Mouse (Mus musculus) activated CD4-positive, CD25-positive, alpha-beta regulatory T cell, adult 4 months (primary cell): ENCODE results near the gene Tyw5. TPM values are rescaled to one million over a fixed set of nuclear protein-coding genes. Genes with fewer than 3 reads are reported as not detected.

Source experiments
- ATAC-seq: one replicate; pipeline ENCODE4 v1.8.0; 2017
- polyA plus RNA-seq, 2 experiments: library from polyadenylated mRNA; unstranded; fragments of 100-300 nt; shearing (Covaris generic); gene quantifications; one replicate each; pipeline ENCODE4 v1.2.1; 2017

The Tyw5 gene
- 10 to 100 TPM; 17.0 to 23.4 TPM for polyA plus RNA-seq

DNA sequence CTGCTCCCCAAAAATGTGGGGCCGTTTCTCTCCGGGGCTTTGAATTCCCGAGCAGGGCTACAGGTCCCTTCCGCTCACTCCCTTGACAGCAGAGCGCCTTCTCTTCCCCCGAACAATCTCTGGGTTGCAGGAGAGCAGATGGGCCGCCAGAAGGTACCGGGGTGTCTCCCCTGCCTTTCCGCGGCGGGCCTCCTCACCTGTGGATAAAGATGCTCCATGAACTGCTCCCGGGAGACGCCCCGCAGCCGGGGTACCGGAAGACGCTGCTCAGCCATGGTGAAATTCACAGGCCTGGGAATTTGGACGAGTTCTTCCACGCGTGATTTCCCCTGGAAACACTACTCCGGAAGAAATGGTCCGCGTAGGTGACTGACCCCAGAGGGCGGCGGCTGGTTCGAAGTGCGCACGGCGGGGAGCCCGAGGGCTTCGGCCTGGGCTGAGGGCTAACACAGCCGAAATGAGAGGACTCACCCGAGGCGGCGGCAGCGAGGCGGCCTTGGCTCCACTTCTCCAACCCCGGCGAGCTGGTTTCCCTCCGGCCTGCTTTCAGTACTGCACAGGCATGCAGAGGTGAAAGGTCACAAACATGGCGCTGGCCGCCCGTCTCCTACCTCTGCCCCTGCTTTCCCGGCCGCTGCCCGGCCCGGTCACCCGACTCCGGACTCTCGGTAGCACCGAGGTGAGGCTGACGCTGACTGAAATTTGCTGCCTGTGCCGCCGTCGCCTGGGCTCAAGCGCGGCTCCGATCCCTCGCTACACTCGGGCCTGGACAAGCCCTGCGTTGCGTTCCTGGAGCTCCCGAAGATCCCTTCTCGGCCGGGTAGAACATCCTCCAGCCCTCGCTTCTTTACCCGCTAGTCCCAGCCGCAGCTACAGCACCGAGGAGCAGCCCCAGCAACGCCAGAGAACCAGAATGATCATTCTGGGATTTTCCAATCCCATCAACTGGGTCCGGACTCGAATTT lies at the start of gene Tyw5, which contains the start of gene Maip1:
Tyw5 (minus strand) TSS at position 915 of the 965 bp plus-strand sequence.
Maip1 (plus strand) TSS at position 142 of the 965 bp plus-strand sequence.
- ATAC-seq: peak; percentile 85

DNA sequence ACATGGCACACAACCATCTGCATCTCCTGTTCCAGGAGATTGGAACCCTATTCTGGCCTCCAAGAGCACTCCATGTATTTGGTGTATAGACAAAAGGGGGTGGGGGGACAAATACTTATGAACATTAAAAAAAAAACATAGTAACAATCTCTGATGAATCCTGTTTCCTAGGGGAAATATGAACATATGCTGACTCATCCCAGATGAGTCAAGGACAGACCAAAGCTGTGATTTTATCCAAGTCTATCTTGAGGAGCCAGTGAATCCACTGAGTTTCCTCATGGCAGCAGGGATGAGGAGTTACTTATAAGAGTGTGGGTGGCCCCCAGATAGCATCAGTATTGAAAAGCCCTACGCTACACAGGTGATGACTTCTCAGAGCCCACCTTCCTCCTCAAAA lies 43.3 kb upstream of the Tyw5 start:
- ATAC-seq: no peak

DNA sequence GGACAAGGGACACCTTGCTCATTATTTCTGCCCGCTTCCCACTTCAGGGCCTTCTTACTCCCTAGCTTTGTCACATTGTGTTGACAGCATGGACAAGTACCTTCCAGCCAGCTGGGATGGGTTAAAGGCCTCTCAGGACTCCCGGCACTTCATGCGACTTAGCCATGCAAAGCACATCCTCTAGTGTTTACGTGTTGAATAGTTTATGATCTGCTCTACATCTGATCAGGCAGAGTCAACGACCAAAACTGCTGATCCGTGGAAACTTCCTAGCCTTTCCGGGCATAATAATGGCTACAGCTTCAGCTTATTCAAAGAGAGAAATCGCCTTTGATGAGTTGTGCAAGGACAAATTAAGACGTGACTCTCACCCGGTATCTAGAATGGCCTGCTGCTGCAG lies 38.8 kb upstream of the Tyw5 start:
- no peak for ATAC-seq

DNA sequence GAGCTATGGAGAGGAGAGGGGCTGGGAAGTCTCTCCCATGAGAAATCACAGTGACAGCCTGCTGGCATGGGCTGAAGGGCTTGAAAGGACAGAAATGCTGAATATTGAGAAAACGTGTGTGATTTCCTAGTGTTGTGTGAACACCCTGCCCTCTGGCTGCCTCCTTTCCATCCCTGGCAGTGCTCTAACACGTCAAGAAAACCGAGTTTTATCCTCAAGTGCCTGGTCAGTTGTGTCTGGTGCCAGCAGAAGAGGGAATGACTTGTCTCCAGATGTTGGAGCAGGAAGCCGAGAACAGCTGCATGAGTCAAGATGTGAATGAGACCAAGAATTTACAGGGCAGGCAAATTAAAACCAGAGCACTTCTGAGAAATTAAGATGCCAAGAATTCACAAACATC lies 33.9 kb upstream of the Tyw5 start:
- no peak for ATAC-seq

DNA sequence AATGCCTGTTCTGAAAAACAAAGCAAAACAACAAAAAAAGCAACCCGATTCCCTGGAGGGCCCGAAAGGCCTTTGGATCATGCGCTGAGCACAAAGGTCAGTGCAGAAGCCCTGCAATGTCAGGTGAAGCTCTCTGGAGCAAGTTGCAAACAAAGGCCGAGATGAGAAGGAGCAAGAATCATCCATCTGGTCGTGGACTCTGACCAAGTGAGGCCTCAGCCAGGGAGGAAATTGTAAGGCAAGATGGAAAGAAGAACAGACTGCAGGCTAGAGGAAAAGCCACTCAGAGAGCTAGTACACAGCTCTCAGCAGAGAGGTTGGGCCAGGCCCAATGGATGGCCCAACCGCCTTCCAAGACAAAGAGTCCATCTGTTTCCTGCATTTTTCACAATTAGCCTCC lies 32.1 kb upstream of the Tyw5 start:
- no peak for ATAC-seq

DNA sequence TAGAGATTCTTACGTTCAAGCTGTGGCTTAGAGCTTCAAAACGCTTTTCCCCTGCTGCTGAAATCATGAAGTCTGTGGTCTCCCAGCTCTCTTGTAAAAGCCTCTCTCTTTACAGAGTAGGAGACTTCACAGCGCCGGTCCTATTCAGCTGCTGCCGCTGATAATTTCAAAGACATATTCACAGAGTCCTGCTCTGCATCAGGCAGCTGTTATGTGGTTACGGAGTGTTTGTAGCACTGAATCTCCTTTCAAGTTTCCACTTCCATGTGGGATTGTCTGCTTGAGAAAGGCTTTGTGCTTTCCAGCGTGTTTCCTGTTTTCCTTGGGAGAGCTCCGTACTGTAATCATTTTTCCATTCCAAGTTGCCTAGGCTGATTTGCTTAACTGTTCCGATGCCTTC lies 30.1 kb upstream of the Tyw5 start:
- ATAC-seq: no peak

DNA sequence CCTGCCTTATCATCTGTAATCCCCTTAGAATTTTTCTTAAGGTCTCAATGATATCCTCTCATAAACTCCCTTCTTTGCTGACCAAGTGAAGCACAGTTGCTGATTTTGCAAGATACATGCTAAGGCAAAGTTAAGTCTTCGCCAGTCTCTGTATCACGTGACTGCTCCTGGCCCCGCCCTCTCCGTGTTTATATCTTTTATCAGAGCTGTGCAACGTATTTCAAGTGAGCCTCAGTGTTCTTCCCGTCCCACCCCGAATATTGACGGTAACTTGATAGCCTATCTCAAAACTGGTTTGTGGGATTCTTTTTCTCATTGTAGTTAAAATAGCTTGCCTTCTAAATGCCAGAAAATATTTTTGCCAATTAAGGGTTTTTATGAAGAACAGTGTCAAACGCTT lies 29.5 kb upstream of the Tyw5 start:
- ATAC-seq: peak; percentile 68

DNA sequence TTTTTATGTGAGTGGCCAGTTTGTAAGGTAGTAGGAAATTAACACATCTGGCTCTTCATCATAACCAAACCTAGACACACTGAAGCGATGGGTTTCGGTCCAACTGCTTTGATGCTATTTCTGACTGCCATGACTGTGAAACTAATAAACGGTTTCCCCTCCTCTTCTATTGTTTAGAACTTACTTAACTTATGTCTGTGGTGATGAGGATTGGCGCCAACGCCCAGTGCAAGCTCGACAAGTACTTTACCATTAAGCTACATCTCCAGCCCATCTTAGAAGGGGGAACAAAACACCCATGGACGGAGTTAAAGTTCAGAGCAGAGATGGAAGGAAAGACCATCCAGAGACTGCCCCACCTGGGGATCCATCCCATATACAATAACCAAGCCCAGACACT lies 26.2 kb upstream of the Tyw5 start:
- ATAC-seq: no peak

DNA sequence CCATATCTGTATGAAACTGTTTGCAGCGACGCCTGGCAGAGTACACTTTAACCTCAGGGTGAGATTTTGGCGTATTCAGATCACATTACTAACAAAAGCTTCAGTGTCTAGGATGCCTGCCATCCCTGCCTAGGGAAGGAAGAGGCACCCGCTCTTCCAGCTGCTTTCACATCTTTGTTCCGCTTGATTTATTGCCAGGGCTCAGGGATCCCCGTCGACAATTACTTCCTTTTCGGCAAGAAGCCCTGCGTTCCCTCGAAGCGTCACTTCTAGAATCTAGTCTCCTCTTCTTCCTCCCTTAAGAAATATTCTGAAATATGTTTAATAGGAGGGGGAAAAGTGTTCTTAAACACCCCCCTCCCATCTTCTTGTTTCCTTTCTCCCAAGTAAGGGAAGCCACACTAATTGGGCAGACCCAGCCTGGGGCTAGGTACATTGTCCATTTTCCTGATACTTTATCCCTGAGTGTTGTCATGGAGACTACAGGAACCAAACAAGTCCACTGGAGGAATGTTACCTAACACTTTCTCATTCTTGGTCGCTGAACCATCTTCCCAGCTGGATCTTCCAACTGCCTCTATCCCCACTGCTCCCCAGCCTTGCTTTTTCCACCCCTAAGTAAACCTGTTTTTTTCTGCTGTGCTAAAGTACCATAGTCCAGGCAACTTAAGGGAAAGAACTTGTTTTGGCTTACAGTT lies 23.0 kb upstream of the Tyw5 start:
- no peak for ATAC-seq

DNA sequence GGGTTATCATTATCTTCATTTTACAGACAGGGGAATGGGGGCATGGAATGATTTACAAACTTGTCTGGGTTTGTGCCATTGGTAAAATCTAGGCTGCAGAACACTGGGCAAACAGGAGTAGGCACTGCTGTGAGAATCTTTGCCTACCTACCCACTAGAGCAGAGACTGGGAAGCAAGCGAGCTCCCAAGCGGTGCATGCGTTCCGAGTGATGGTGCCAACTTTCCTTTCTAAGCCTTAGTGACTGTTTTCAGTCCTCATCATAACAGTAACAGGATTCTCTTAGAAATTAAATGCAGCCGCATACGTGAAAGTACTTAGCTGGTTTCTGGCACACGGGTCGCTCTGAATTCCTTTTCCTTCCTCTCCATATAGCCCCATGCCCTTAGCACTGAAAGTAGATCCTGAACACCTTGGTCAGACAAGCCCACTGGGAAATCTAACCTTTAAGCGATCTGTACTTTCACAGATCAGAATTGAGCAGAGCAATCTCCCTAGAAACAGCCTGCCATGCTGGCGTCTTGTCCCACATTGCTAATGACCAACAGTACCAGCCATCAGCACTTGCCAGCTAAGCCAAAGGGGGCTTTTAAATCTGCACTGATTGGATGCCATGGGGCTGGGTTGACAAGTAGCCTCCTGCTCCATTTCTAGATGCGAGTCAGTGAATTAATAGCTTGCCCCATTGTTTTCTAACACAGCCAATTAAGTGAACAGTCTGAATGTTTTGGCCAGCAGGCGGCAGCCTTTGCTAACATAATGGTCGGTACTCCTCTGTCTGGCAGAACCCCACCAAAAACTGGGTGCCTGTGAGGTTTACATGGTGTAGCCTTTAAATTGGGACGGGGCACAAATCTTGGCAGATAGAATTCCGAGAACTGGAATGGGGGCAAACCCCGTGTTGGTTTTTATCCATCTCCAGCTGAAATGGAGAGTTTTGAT lies 21.7 kb upstream of the Tyw5 start:
- peak; percentile 46 for ATAC-seq

DNA sequence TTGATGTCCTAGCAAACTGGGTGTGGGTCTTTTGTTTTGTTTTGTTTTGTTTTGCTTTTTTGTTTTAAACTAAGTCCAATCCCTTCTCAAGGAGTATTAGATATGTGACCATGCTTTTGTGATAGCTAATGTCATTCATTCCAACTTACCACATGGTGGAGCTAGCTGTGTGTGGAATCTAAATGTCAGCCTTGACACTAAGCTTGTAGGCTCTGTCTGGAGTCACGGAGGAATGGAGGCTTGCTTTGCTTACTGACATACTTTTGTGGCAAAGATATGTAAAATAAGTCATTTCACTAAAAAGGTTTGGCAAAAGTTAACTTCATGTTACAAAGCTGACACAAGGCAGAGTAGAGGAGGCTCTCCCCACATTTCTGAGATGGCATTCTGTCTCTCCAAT lies 16.8 kb upstream of the Tyw5 start:
- no peak for ATAC-seq

DNA sequence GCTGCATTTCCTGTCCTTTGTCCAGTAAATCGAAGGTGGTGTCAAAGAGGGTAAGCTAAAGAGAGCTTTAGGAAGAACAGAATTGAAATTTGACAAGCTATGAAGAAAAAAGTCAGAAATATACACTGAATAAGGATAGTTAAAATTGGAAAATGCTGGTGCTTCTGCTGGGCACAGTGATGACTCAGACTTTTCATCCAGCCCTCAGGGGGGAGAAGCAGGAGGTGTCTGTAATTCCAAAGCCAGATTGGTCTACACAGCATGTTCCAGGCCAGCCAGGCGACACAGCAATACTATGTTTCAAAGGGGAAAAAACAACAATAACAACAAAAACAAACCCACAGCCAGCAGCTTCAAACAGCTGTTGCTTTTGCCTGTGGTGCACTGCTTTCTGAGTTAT lies 6.5 kb upstream of the Tyw5 start:
- no peak for ATAC-seq

DNA sequence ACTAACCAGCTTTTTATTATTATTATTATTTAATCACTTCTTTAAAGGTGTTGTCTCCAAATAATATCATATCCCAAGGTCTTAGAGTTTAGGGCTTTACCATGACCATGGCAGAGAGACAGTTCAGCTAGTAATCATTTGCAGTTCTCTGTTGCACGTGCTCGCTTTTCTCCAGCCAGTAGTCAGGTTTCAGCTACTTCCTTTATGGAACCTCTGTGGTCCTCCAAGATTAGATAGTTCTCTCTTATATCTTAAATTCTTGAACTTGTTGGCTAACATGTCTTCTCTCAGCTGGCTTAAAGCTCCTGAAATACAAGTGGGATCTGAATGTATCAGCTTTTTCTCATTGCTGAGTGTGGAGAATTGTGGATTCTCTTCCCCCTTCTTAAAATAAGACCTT lies 2.1 kb upstream of the Tyw5 start:
- no peak for ATAC-seq

DNA sequence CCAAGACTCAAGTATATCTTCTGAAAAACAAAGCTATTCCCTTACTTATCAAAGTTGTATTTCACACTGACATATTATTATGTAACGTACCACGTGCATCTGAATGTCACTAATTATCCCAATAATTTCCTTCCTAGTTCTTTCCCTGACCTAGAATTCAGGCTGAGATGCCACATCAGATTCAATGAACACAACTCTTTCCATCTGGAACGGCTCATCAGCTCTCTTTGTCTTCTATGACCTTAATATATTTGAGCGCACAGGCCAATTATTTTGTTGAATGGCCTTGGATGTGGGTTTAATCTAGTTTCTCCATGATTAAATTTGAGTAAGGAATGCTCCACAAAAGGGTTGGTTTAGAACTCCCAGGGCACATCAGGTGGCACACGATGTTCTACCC lies 4.8 kb downstream of the Tyw5 start:
- ATAC-seq: no peak

DNA sequence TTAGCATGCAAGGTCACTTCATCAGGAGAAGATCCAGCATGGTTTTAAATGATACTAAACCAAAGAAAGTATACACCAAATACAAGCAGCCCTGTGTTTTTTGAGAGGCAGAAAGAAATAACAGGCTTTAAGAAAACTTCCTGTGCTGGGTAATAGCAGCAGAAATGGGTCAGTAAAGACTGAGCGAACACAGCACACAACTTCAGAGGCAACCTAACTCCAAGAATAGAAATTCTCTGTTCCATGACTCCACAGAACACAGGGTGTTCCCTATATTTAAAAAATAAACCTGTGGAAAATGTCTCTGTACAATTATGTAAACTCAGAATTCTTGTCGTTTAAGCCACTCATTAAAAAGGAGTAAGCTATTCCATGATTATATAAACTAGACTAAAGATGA lies 6.0 kb downstream of the Tyw5 start:
- no peak for ATAC-seq

DNA sequence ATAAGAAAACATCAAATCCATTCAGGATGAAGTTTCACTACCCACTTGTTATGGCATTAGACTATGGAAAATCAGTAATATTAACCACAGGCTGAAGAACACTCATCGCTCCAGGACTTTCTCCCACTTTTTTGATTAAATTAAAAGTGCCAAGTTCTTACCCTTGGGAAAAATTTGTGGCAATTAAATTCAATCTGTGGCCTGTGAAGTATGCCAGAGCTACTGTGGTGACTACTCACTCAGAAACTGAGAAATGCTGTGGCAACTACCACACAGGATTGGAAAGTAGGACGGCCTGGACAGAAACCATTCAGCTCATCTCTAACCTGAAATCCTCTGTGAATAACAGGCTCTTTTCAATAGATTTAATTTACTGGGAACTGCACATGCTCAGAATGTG lies 6.6 kb downstream of the Tyw5 start:
- ATAC-seq: no peak

DNA sequence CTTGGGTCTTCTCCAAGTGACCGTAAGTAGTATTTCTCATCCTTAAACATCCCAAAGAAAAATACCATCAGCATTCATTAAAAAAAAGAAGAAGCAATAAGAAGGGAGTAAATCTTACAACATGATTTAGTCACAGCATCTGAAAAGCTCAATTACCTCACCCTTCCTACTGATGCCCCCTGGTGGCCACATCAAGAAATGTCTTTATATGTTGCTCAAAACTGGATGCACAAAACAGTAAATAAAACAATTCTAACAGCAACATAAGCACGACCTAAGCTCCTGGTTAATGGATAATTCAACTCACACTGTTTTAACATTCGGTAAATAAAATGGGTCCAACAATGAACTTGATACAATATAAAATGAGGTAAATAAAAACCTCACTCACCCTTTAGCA lies 12.8 kb downstream of the Tyw5 start:
- peak; percentile 57 for ATAC-seq

DNA sequence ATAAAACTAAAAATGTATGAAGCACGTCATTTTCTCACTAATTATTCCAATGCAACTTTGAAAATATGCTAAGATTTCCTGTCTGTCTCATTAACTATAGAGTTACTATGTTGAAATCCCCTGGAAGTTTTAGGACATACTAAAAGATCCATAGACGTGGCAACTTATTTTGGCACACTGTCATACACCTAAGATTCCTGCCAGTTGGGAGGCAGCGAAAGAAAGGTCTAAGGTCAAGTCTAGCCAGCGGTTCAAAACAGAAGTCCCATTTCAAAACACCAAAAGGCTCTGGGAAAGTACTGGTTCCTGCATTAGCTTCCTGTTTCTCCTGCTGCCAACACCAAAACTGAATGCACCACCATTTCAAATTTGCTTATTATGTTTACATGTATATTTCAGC lies 14.5 kb downstream of the Tyw5 start:
- no peak for ATAC-seq

DNA sequence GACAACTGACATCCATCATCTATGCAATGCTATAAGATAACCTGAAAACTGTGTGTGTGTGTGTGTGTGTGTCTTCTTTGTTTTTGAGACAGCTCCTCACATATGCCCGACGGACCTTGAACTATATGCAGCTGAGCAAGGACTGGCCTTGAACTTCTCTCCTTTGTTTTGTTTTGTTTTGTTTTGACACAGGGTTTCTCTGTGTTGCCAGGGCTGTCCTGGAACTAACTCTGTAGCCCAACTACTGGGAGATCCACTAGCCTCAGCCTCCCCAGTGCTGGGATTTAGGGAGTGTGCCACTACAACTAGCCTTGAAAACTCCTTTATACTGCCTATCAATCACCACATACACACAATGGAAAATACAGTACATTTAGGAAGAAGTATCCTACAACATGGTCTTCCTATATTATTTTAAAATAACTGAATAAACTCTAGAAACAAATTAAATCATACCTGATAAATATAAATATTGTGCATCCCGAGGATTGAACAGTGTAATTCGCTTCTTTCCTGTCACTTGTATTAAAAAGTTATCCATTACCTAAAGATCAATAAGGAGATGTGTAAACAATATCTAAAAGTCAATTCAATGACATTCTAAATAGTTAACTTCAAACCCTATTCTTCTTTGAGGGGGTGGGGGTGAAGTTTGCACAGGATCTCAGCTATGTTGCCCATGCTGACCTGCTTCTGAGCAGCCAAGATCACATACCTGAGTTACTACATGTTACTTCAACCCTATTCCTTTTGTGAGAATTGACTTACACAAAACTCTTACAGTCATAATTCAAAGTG lies 15.7 kb downstream of the Tyw5 start:
- ATAC-seq: no peak

DNA sequence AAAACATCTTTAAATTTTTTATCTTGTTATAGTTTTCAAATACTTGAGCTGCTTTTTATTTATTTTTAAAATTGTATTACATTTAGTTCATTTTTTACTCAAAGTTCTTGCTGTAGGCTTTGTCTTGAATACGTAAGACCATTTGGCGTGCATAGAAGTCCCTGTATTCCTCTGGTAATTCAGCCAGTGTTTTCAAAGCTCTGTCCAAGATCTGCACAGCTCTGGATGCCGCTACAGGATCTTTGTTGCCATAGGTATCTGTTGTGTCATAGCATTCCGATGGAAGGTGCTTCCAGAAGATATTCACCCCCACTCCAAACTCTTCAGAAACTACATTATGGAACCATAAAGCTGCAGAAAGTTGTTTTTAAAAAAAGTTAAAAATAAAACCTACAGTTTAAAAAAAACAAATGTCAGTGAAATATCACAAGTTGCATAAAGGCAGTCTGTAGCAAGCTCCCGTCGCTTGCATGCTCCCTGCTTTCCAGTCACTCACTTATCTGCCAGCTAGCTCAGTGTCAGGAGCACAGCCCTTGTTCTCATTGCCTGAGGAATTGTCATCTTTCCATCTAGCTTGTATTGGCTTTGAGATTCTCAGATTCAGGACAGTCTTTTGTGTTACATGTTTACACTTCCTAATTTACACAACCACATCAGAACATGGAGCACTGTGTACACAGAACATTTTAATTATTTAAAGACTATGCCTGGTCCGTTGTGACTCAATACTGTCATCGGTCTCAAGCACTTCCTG lies 18.3 kb downstream of the Tyw5 start:
- ATAC-seq: no peak

DNA sequence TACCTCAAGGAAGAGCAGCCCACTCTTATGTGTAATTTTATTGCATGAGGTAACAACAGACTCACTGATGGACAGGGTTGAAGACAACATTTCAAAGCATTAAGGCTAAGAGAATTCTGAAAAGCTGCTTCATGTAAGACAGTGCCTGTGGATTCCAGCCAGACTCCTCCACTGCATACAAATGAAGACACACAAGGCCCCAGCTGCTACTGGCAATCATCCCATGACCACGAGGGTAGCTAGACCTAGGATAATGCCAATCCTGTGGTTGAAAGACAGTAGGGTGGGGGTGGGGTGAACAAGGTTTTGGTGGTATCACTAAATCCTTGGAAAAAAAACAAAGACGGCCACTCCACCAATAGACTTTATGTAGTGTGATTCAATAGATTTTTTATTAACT lies 19.0 kb downstream of the Tyw5 start:
- ATAC-seq: no peak
